Mouse (Mus musculus): ENCODE results near the gene E4f1. TPM values are rescaled to one million over a fixed set of nuclear protein-coding genes. Genes with fewer than 3 reads are reported as not detected.
A peak's percentile ranks its signal among the peaks of the same experiment; 100 is the strongest.
"Not testable (repeated sequence)": the region's sequence is repeated elsewhere in the genome, so short reads cannot be mapped to it uniquely, and the experiment has no call there.

The E4f1 gene
- total RNA-seq, 2 experiments from 2014 or later: 30.3 to 42.7 TPM

DNA sequence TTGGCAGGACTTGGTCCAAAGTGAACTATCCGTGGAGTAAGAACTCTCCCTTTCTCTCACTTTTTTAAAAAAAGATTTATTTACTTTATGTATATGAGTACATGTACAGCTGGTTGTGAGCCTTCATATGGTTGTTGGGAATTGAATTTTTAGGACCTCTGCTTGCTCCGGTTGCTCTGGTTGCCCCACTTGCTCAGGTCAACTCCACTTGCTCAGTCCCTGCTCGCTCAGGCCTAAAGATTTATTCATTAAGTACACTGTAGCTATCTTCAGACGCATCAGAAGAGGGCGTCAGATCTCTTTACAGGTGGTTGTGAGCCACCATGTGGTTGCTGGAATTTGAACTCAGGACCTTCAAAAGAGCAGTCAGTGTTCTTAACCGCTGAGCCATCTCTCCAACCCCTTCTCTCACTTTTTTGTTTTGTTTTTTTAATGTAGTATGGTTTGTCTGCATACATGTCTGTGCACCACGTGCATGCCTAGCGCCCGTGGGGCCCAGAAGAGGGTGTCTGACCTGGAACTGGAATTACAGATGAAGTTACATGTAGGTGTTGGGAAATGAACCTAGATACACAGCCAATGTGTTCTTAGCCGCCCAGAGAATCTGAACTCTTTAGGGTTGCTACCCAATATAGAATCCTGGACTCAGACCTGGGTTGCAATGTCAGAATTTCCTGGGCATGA, 14.4 kb downstream of the E4f1 start:
- not testable (repeated sequence) for DNase-seq

DNA sequence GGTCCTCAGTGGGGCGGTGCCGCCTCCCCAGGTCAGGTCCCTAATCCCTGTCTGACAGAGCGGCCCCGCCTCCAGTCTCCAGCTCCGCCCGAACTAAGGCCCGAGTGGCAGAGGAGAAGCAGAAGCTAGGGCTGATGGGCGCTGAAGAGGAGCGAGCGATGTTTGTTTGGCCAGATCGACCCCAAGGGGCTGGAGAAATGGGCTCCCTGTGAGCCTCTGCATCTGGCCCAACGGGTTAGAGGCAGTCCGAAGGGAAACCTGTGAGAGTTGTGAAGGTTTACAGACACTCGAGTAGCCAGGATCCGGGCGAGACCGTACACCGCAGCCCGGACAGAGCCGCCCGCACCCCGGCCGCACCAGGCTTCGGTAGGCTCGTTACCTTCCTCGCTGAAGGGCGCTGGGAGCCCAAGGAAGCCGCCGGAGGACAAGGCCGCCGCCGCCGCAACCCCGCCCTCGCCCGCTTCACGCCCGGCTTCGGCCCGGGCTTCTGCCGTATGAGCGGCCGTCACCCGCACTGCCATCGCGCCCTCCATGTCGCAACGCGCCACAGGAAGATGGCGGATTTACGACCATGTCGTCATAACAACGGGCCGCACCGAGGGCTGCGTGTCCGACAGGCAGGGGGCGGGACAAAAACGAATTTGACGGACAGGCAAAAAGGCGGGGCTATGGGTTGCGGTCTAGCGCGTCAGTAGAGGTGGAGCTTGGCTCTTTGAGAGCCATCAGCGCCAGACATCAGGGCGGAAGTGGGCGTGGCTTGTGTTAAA, 15.2 kb downstream of the E4f1 start:
- peak; percentile 99 for DNase-seq

DNA sequence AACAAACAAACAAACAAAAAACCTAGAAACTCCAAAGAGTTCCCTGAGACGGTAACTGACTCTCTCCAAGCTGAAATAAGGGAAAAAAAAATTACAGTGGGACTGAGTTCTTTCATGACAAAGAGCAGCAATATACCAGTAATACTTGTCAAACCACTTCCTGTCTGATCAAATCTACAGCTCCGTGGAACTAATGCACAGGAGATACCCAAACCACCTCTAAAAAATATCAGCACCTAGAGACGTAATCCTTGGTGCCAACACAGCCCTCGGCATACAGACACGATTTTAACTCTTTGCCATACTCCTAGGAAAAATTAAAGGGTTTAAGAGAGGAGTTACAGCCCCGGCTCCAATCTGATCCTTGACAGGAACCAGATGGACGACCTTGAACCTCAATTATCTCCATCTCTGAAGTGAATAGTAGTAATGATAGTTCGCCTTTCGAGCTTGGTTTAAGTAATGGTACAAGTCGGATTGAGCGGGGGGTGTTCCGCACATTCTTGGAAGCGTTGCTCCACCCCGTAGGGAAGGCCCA, 15.8 kb downstream of the E4f1 start:
- no peak for DNase-seq

DNA sequence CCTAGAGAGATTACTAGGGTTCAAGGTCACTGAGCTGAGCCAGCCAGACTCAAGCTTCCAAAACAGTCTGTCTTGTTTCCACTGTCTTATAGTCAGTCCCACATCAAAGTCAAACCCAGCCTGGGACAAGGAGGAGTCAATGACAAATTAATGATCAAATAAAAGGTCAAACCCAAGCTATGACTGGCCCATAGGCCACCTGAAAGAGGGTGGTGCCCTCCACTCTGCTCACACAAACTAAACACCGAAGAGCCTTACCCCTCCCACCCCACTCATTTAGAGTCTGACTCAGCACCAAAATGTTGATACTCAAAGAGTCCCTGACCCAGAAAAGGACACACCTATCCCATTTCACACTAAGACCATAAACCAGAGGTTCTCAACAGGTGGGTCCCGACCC, 16.7 kb downstream of the E4f1 start:
- DNase-seq: no peak

DNA sequence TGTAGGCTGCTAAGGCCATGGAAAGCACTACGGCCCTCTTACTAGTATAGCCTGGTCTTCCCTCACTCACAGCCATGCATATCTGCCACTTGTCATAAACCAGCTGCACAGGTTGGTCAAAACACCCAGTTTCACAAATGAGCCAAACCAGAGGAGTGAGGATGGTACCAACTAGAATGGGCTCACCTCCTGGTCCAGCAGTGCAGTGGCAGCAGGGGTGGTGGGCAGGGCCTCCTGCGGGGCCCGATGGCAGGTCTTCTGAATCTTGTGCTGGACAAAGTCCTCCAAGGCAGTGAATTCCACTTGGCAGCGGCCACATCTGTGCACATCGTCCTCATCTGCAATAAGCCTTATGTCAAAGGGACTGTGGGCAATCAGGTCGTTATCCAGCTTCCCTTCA, 18.9 kb downstream of the E4f1 start:
- no peak for DNase-seq

DNA sequence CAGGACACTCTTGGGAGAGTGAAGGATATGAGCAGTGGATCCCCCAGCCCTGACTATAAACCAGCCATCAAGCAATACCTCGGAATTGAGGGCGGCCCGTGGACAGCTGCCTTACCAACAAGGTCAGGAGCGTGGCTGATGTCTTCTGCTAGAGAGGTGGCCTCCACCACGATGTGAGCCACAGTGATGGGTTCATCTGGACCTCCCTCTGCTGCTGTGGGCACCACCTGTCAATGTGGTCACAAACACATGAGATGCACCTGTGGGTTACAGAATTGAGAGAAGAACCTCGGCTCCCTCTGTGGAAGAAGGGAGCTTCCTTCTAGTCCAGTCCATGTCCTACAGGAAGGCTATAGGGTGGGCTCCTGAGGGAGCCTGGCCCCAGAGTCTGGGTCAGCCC, 20.6 kb downstream of the E4f1 start:
- no peak for DNase-seq

DNA sequence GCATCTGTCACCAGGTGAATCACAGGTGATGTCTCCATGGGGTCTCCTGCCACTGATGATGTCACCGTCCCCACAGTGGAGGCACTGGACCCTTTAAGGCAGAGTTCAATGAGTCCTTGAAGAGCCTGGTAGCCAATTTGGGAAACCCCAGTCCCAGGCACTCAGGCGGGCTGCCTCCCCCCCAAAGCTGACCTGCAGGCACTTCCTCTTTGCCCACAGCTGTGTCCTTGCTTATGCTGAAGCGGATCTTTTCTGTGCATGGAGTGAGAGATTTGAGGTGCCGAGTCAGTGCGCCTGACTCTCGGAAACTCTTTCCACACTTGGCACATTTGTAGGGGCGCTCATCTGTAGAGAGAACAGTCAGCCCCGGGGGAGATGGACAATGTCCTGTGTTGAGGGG, 23.5 kb downstream of the E4f1 start:
- no peak for DNase-seq

DNA sequence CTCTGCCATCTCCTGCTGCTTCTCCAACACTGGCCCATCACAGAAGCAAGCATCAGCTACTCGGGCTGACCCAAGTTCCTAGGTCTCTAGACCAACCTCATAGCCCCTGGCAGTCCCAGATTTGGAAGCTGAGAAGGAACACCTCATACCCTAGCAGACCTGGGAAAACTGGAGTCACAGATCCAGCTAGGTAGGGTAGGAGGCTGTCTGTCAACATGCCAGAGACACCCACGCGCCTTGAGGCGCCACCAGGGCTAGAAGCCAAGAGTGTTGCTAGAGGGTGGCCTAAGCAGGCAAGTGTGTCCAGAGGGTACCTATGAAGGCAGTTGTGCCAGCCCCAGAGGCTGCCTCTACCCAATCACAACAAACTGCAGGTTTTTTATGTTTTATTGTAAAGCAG, 26.7 kb downstream of the E4f1 start:
- DNase-seq: peak in 1 of 2 experiments; percentile 35

DNA sequence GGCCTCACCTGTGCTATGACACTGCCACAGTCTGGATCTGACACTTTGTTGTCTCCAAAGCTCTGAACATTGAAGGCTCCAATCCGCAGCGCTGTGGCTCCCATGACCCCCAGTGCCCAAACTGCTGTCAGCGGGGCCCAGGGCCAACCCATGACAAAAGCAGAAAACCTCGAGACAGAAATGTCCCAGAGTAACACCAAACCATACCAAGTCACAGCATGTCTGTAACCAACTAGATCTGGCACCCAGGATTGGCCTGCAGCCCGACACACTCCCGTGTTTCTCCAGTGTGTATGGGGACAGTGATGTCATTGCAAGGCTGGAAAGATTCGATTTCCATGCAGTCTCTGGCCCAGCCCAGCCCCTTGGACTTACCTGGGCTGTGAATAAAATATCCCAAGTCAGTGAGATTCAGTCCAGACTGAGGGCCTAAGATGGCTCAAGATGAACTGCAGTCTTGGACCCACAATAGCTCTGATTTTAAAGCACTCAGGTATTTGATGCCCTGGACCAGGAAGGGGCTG, 27.4 kb downstream of the E4f1 start, which contains the start of gene Dnase1l2:
Gene Dnase1l2, minus strand, starts transcription at position 474 of the 524 bp plus-strand sequence.
- no peak for DNase-seq

DNA sequence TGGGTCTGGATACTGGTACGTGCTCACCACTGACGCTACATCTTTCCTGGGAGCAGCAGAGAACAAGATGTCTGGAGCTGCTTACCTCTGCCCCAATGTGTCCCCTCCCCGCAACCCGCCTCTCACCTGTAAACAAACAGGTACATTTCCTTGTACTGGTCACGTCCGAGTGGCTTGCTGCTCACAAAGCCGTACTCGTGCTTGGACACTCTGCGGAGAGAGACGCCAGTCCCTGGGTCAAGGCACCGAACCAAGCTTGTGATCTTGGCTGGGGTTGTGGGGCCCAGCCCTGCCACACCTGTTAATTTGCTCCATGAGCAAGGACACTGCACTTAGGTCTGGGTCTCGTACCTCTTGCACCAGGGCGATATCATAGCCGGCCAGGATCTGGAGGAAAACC, 28.0 kb downstream of the E4f1 start:
- DNase-seq: no peak

DNA sequence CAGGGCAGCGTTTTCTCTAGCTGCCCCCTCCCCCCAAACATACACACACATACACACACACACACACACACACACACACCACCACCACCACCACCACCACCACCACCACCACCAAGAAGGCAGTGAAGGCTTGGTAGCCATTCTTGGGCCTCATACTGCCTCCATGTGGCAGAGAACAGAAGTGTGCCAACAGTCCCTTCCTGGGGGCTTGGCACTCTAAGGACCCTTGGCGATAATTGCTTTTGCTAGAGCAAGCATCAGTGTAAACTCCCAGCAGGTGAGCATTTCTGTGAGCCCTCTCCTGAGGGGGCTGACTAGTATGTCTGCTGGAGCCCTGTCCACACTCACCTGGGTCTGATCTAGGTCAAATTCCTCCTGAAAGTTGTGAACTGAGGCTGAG, 29.0 kb downstream of the E4f1 start:
- DNase-seq: no peak

DNA sequence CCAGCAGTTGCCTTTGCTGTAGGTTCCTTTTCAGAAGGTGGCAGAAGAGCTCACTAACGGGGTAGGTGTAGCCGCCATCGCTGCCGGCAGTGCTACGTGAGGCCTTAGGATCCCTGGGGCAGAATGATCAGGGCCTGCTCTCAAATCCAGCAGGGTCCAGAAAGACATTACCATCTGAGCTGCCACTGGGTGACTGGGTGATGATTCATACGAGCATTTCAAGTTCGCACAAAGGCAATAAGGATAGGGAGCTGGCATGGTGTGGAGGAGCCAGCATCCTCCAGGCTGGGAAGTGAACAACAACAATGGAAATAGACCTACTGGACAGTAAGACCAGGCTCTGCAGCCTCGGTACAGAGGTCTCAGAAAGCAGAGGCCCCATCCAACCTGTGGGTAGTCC, 29.7 kb downstream of the E4f1 start:
- no peak for DNase-seq

DNA sequence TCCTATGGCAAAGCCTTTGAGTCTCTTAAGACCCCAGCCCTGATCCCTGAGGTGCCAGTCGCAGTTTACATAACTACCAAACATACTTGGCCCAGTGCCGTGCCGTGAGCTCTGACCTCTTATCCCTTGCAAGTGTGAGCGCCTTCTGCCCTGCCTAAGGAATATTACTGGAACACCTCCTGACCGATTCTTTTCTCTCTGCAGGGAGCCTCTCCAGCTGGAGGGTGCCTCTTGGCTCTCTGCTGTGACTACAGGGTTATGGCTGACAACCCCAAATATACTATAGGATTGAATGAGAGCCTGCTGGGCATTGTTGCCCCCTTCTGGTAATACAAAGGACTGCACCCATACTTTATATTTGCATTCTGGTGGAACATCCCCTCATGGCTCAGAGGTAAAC, 33.1 kb downstream of the E4f1 start:
- DNase-seq: no peak

DNA sequence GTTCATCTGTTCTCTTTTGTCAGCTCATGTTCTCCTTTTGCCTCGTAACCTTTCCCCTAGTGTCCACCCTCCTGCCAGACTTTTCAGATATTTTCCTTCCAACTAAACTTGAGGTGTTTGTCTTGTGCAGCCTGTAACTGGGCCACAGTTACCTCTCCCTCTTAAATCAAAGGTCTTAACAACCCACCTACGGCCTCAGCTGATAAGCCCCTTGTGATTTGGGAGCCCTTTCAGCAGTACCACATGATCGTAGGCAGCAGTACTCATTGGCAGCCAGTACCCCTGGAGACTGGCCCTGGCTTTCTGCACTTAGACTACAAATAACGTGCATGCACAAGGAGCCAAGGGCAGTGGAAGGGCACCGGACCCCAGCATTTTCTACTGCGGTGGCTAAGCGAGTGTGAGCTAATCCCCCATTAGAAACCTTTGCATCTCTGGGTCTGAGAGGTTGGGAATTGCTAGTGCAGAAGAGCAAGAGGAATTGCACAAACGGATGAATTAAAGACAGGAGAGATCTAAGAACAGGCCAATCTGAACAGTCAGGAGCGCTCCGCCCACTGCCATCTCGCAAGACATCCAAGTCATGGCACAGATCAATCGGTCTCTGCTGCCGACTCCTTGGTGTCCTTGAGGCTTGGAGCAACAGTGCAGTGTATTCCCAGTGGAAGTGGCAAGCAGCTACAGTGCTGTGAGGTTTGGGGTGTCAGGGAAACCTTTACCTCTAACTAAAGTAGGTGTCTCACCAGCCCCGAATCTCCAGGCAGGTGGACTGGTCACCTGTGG, 40.7 kb downstream of the E4f1 start:
- DNase-seq: no peak

DNA sequence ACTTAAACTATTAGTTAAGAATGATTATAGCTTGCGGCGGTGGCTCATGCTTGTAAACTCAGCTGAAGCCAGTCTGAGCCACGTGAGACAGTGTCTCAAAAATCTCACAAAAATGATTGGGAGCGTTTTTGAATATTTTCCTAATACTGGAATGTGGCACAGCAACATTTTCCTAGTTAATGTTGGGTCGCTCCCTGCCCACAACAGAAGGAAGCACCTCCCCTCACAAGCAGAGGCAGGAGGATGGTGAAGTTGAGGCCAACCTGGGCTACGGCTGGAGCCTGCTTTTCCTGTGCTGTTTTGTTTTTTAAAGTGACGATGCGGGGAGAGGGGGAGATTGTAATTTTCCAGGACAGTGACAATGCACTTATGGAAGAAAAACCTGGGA, 42.9 kb downstream of the E4f1 start:
- no peak for DNase-seq

DNA sequence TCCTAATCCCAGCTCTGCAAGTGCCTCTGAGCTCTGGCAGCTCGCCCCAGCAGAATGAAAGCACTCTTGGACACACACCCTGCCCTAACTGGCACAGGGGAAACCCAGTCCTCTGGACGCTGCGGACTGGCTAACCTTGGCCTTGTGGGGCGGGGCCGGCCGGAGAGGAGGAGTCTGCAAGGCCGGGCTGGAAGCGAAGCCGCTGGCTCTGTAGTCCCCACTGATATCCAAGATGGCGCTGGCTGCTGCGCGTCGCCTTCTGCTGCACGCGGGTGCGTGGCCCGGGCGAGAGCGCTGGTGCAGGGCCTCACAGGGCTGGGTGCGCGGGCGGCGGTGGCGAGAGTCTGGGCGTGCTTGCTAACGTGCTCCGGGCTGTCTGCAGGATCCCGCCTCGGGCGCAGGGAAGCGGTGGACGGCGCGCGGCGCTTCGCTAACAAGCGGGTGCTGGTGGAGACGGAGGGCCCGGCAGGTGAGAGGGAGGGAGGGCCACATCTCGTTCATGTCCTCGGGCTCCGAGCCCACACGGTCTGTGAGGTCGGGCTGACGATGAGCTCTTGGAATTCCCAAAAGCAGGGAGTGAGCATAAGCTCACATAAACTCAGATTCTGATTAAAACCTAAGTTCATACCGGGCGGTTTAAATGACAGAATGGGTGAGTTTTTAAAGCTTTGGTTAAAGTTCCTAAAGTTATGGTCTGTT, 43.5 kb downstream of the E4f1 start, which contains the start of gene Eci1:
Gene Eci1, plus strand, starts transcription at position 171 of the 699 bp plus-strand sequence.
- peak; percentile 91 to 92 for DNase-seq

DNA sequence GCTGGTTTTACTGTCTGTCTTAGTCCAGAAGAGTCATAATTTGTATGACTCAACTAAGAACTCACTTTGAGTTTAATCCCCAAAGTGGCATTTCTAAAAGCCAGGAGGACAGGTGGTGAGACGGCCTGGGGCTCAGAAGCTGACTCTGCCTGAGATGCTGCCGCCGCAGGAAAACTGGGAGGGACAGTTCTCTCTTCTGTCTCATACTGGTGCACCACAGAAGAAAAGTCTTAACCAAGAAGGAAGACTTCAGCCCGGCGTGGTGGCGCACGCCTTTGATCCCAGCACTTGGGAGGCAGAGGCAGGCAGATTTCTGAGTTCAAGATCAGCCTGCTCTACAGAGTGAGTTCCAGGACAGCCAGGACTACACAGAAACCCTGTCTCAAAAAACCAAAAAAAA, 44.2 kb downstream of the E4f1 start:
- DNase-seq: no peak

DNA sequence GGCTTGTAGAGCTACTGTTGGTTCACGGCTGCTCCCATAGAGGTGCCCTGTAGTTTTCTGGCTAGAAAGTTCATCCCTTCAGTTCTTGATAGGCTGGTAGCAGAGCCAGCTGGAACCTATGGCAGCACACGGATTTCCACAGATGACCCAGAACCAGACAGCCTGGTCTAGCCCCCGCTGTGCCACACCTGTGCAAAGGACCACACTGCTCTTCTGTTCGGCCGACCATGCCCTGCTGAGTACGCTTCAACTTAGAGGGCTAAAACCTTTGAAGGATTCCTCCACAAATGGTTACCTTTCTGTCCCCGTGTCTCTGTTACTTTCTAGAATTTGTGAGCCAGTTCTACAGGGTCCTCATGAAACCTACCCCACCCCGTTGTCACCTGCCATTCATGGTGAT, 44.8 kb downstream of the E4f1 start:
- DNase-seq: not testable (repeated sequence)

DNA sequence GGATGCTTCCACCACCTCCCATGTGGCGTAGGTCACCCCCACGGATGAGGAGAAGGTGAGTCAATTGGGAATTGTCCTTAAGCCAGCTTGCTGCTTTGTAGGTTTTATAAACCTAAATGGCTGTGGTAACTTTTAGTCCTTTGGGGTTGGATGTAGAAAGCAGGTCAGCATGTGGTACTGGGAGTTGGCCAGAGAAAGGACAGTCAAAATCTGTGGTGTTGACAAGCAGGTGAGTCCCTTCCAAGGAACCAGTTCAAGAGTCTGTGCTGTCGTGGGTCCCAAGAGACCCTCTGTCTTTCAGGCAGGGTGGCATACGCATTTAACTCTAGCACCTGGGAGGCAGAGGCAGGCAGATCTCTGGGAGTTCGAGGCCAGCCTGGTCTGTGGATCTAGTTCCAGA, 45.6 kb downstream of the E4f1 start:
- DNase-seq: no peak

DNA sequence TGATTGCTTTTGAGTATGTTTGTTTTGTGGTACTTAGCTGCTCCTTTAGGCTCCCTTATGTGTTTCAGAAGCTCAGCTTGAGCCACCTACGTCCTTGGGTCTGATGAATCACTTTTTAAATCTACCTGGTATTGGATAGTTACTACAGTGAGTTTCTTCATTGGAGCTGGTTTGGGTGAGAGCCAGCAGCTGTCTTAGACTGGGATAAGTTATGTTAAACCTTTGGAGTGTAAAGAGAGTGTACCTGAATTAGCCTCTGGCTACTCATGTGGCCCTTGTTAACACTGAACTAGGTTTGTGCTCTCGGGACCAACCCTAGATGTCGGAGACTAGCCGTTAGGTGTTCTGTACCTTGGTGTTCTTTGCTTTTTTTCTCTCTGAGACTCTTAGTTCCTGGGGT, 47.0 kb downstream of the E4f1 start:
- no peak for DNase-seq

DNA sequence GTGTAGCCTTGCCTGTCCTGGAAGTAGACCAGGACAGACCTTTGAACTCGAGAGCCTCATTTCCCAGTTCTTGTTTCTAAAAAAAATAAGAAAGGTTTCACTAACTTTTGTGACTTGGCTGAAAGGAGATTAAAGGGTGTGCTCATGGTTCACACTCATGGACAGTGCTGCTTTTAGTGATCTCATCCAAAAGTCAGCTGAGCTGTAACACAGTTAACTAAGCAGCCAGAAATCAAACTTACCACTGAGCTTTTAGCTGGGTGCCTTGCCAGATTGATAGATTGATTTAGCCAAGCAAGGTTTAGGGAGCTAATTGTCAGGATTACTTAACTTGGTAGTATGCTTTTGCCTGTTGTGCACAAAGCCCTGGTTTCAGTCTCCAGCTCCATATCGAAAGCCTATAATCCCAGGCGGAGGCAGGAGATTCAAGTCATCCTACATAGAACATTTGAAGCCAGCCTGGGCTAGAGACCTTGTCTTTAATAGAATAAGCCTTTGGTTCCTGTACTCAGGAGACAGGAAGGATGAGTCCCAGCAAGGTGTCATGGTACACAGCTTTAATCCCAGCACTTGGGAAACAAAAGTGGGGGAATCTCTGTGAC, 54.0 kb downstream of the E4f1 start:
- DNase-seq: no peak

DNA sequence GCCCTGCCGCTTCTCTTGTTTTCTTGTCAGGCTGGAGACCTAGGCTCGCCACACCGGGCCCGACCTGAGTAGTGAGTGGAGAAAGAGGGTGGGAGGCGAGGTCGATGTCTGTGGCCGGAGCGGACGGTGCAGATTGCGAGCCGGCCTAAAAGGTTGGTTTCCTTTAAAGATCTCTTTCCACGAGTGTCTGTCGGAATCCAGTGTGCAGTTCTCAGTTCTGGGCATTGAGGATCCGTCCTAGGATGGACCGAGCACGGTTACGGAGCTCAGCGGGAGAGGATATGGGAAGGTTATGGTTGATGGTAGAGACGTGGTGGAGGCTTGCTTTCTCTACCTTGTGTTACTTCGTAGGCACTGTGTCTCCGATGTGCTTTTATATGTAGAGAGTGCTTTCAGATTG, 55.1 kb downstream of the E4f1 start:
- no peak for DNase-seq
